Mouse (Mus musculus): ENCODE measurements around the gene Alpk1.

The Alpk1 gene

GRCm38 (mm10) chr3:127661646-127662531, 118.4 kb downstream of the Alpk1 start:
- DNase-seq, result no peak

GRCm38 (mm10) chr3:127660712-127661111, 119.6 kb downstream of the Alpk1 start:
- no peak for DNase-seq

- DNase-seq, result no peak
Measured at GRCm38 (mm10) chr3:127651742-127652653, 128.3 kb downstream of the Alpk1 start.

GRCm38 (mm10) chr3:127646156-127646825, 134.0 kb downstream of the Alpk1 start:
- no peak for DNase-seq

GRCm38 (mm10) chr3:127642211-127642610, 138.1 kb downstream of the Alpk1 start:
- no peak for DNase-seq

- DNase-seq, result no peak
Measured at GRCm38 (mm10) chr3:127640762-127641700, 139.3 kb downstream of the Alpk1 start.

- DNase-seq, result no peak
Measured at GRCm38 (mm10) chr3:127639875-127640761, 140.2 kb downstream of the Alpk1 start.

- no peak for DNase-seq
Measured at GRCm38 (mm10) chr3:127634984-127635349, 145.4 kb downstream of the Alpk1 start.

- DNase-seq, result peak; percentile 27
Measured at GRCm38 (mm10) chr3:127634101-127634983, 146.0 kb downstream of the Alpk1 start.

- DNase-seq, result no peak
Measured at GRCm38 (mm10) chr3:127633080-127634032, 147.0 kb downstream of the Alpk1 start, which contains the start of gene Neurog2. Gene Neurog2, plus strand, starts transcription at chr3:127633135.

GRCm38 (mm10) chr3:127632531-127632930, 147.8 kb downstream of the Alpk1 start:
- DNase-seq, result no peak

GRCm38 (mm10) chr3:127631582-127631981, 148.7 kb downstream of the Alpk1 start:
- DNase-seq, result no peak

GRCm38 (mm10) chr3:127630735-127631372, 149.5 kb downstream of the Alpk1 start:
- DNase-seq, result no peak

GRCm38 (mm10) chr3:127630190-127630589, 150.1 kb downstream of the Alpk1 start:
- no peak for DNase-seq

- DNase-seq, result no peak
Measured at GRCm38 (mm10) chr3:127628311-127629184, 151.8 kb downstream of the Alpk1 start.

GRCm38 (mm10) chr3:127627956-127628310, 152.4 kb downstream of the Alpk1 start:
- DNase-seq, result no peak
